Mouse (Mus musculus) C2C12 (cell line): ENCODE results near the gene Rnf128. TPM values are rescaled to one million over a fixed set of nuclear protein-coding genes. Genes with fewer than 3 reads are reported as not detected.
"Not testable (repeated sequence)": the region's sequence is repeated elsewhere in the genome, so short reads cannot be mapped to it uniquely, and the experiment has no call there.

Experiments
- H3K27me3 ChIP-seq: one replicate; pipeline ENCODE4 v1.6.1; 2011; ENCODE audit not compliant: control insufficient read depth, insufficient read depth, insufficient read length
- H3K36me3 ChIP-seq: one replicate; pipeline ENCODE4 v1.6.1; 2011; ENCODE audit not compliant: control insufficient read depth, insufficient read depth
- H3K4me3 ChIP-seq: one replicate; pipeline ENCODE4 v1.5.1; 2011; ENCODE audit warnings: mild to moderate bottlenecking, control low read depth; ENCODE audit not compliant: poor library complexity, insufficient read depth, severe bottlenecking
- H3K79me2 ChIP-seq: one replicate; pipeline ENCODE4 v1.6.1; 2011; ENCODE audit not compliant: control insufficient read depth, insufficient read depth
- H3K79me3 ChIP-seq: one replicate; pipeline ENCODE4 v1.6.1; 2011; ENCODE audit warnings: low read depth, control low read depth
- H3ac ChIP-seq: one replicate; pipeline ENCODE3; 2011; ENCODE audit warnings: low read depth; ENCODE audit not compliant: control insufficient read depth, insufficient read length
- CEBPB ChIP-seq: IDR thresholded peaks from one replicate; pipeline ENCODE4 v1.6.1; 2011; ENCODE audit warnings: low read depth, mild to moderate bottlenecking, control low read depth, moderate library complexity
- CTCF ChIP-seq: IDR thresholded peaks from one replicate; pipeline ENCODE4 v1.5.1; 2011; ENCODE audit not compliant: control insufficient read depth, insufficient read depth, insufficient read length
- FOSL1 ChIP-seq: IDR thresholded peaks from one replicate; pipeline ENCODE4 v1.8.0; 2011; ENCODE audit warnings: mild to moderate bottlenecking, low read length; ENCODE audit not compliant: poor library complexity, insufficient read depth, severe bottlenecking
- MAX ChIP-seq: IDR thresholded peaks from one replicate; pipeline ENCODE4 v1.6.1; 2011; ENCODE audit warnings: mild to moderate bottlenecking, control low read depth
- MYOD1 ChIP-seq: IDR thresholded peaks from one replicate; pipeline ENCODE4 v1.6.1; 2011; ENCODE audit warnings: low read depth; ENCODE audit not compliant: control insufficient read depth, insufficient read length
- MYOG ChIP-seq: IDR thresholded peaks from one replicate; pipeline ENCODE4 v1.6.1; 2011; ENCODE audit not compliant: control insufficient read depth, insufficient read length; ENCODE audit errors: extremely low read depth
- USF1 ChIP-seq: IDR thresholded peaks from one replicate; pipeline ENCODE4 v1.6.1; 2011; ENCODE audit warnings: low read depth, mild to moderate bottlenecking, control low read depth, moderate library complexity
- polyA plus RNA-seq: library from polyadenylated mRNA; unstranded; fragments of >200 nt; fragmentation: generic; extraction: Trizol; gene quantifications from one replicate; pipeline ENCODE4 v1.2.1, GENCODE M21; 2012; ENCODE audit warnings: missing spikeins

The Rnf128 gene
- polyA plus RNA-seq, 1 experiment = 9.7 TPM

DNA sequence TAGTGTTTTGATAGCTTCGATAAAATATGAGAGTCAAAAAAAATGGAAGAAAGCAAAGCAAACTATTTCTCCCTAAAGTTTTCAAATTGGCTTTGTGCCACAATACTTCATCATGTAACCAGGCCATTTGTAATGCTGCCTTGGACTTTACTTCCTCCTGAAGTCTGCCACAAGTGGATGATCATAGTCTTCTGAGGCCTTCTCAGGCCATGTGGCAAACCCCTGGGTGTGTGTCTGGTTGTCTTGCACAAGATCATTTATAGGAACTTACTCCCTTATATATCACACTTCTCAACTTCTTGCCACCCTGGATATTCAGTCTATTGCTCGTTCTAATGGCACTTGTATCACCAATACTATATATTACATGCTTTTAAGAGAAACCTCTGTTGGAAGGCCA is 11.0 kb upstream of the Rnf128 start:
- no peak overlapping the region for H3K4me3 ChIP-seq
- no peaks in the 10 kb centered on the region for H3K79me3 ChIP-seq
- H3ac ChIP-seq = no peak overlapping the region
- no peak for TF ChIP-seq CTCF
- TF ChIP-seq MYOG = no peak
- TF ChIP-seq MAX = no peak
- no peak for TF ChIP-seq MYOD1
- TF ChIP-seq USF1 = no peak
- TF ChIP-seq FOSL1 = no peak
- TF ChIP-seq CEBPB = no peak
- no peaks in the 10 kb centered on the region for H3K27me3 ChIP-seq
- H3K79me2 ChIP-seq = no peaks in the 10 kb centered on the region
- H3K36me3 ChIP-seq = no peaks in the 10 kb centered on the region

- Histone ChIP-seq H3K27me3 (no peaks in the 10 kb centered on the region), H3K79me3 (no peaks in the 10 kb centered on the region), H3K79me2 (no peaks in the 10 kb centered on the region), H3K4me3 (no peak overlapping the region), H3K36me3 (no peaks in the 10 kb centered on the region), H3ac (no peak overlapping the region)
- TF ChIP-seq CEBPB = no peak
- no peak for TF ChIP-seq CTCF
- TF ChIP-seq FOSL1 = no peak
These were observed 726 bp upstream of the Rnf128 start for GRCm38 (mm10) chrX:139562255-139562924.

GRCm38 (mm10) chrX:139570054-139570453 is 6.9 kb downstream of the Rnf128 start:
- no peaks in the 10 kb centered on the region for H3K79me2 ChIP-seq
- H3K36me3 ChIP-seq = no peaks in the 10 kb centered on the region
- no peaks in the 10 kb centered on the region for H3K79me3 ChIP-seq
- H3K4me3 ChIP-seq = no peak overlapping the region
- H3K27me3 ChIP-seq = no peaks in the 10 kb centered on the region
- H3ac ChIP-seq = no peak overlapping the region
- no peak for TF ChIP-seq USF1
- TF ChIP-seq MYOG = no peak
- no peak for TF ChIP-seq CEBPB
- TF ChIP-seq CTCF = no peak
- TF ChIP-seq FOSL1 = no peak
- TF ChIP-seq MAX = no peak
- no peak for TF ChIP-seq MYOD1

- Histone ChIP-seq H3K4me3 (no peak overlapping the region), H3K79me3 (no peaks in the 10 kb centered on the region), H3K36me3 (no peaks in the 10 kb centered on the region), H3ac (no peak overlapping the region), H3K79me2 (no peaks in the 10 kb centered on the region), H3K27me3 (no peaks in the 10 kb centered on the region)
- TF ChIP-seq MAX (no peak), CTCF (no peak), CEBPB (no peak), MYOG (no peak), MYOD1 (no peak), FOSL1 (no peak), USF1 (no peak)
These were observed 15.6 kb downstream of the Rnf128 start for GRCm38 (mm10) chrX:139578649-139579278.

GRCm38 (mm10) chrX:139583616-139584015 is 20.5 kb downstream of the Rnf128 start:
- no peak for TF ChIP-seq CTCF
- no peaks in the 10 kb centered on the region for H3K36me3 ChIP-seq
- no peak overlapping the region for H3K4me3 ChIP-seq
- H3K79me3 ChIP-seq = no peaks in the 10 kb centered on the region
- H3K79me2 ChIP-seq = no peaks in the 10 kb centered on the region
- no peak overlapping the region for H3ac ChIP-seq
- H3K27me3 ChIP-seq = no peaks in the 10 kb centered on the region

- not testable (repeated sequence) for H3ac ChIP-seq, H3K79me3 ChIP-seq, H3K27me3 ChIP-seq, H3K36me3 ChIP-seq, H3K4me3 ChIP-seq, H3K79me2 ChIP-seq
These were observed 23.6 kb downstream of the Rnf128 start for GRCm38 (mm10) chrX:139586676-139587075.
